ENCODE assay signal across 8 mouse cellular contexts in the genomic region with DNA sequence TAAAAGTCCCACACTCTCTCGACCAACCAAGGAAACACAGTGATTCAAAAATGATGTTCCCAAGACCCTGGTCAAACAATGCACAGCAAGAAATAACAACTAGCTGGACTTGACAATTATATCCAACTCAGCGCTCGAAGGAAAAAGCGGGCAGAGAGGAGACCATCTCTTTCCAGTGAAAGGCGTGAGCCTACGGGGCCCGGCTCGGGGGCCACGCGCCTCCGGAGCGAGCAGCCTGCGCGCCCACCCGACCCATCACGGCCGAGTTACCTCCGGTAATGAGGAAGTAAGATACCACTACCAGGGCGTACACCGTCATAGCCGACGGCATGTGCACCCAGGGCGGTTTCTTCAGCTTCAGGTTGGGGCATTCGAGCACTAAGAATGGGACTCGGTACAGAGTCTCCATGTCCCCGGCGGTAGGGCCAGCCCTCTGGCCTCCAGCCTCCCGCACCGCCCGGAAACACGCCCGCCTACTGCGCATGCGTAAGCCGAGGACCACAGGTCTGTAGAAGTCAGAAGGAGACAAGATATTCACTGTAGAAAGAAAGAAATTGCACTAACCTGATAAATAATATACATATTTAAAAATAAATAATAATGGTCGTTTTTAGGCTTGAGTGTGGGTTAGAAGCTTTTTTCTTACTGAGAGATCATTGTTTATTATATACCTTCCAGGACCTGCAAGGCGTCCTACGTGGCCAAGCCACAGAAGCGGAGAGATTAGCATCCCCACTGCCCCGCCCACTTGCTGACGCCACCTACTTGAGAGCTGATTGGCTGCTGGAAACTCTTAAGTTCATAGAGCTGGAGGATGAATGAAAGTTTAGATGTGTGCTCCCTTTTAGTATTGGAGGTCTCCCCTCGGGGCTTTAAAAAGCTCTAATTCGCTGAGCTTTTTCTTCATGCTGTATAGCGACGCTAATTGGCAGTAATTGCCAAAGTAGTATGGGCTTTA. TPM values are rescaled to one million over a fixed set of nuclear protein-coding genes. Genes with fewer than 3 reads are reported as not detected.
A peak's percentile ranks its signal among the peaks of the same experiment; 100 is the strongest.
DNase-seq lines count a peak whose midpoint lies in the region; ATAC-seq and TF ChIP-seq lines count a peak whose summit lies in the region.

A gene (minus strand): TSS at position 478 of the 958 bp plus-strand sequence.

- H3K9ac ChIP-seq in hindbrain, embryonic 13.5 days = peak within 1 kb of the TSS; percentile 82

- no peak for TF ChIP-seq CTCF in Patski (IDR thresholded peaks at IDR 0.05)

- peak within 1 kb of the TSS; percentile 67 for H3K4me3 ChIP-seq in hindbrain, embryonic 13.5 days

- peak; percentile 97 for ATAC-seq in Patski
- peak; percentile 98 for ATAC-seq in hindbrain, embryonic 13.5 days (ENCODE audit: low FRiP score)

- POLR2A ChIA-PET in Patski (lab: Charles Lee) = no interaction called here

- H3K4me1 ChIP-seq in hindbrain, embryonic 13.5 days (replicated peaks) = peaks cover 25% of the 10 kb centered on the region

- H3K9me3 ChIP-seq in hindbrain, embryonic 13.5 days = no peaks in the 10 kb centered on the region

- in situ Hi-C loops in Patski (cut with MboI; ENCODE audit: low pct_unique_long_range_greater_than_20kb) = no loop called here

- peak within 1 kb of the TSS; percentile 89 for H3K27ac ChIP-seq in hindbrain, embryonic 13.5 days

- DNase-seq in Patski (ENCODE audit: low read depth, low spot score) = peak; percentile 99
- DNase-seq in cerebellum, postnatal 14 days = peak; percentile 96 to 97
- peak; percentile 91 to 95 for DNase-seq in frontal cortex, postnatal 14 days (ENCODE audit: low spot score in 2 of 2)
- DNase-seq in layer of hippocampus, postnatal 25 days (ENCODE audit: extremely low spot score in 1 of 2, low spot score in 1 of 2) = peak; percentile 77 to 90
- DNase-seq in lung, postnatal 25 days (ENCODE audit: low spot score) = peak; percentile 98
- DNase-seq in retina, embryonic 14.5 days (ENCODE audit: low spot score) = peak; percentile 99
- DNase-seq in thymus, postnatal 4 days = peak; percentile 98

- peak within 1 kb of the TSS; percentile 65 for H3K4me2 ChIP-seq in hindbrain, embryonic 13.5 days

- no peaks in the 10 kb centered on the region; the same call in 1 of the 2 replicates for H3K36me3 ChIP-seq in hindbrain, embryonic 13.5 days

- no peaks in the 10 kb centered on the region for H3K27me3 ChIP-seq in Patski
- 0 out of 2 replicates have a peak, but pooled peaks cover 3% of the 10 kb centered on the region for H3K27me3 ChIP-seq in hindbrain, embryonic 13.5 days

- CTCF ChIA-PET in Patski (lab: Charles Lee) = interaction anchor here (0.8 to 1.5 kb wide), 6 partner anchors 10 to 537 kb away, joined by 3 to 5 read pairs (median 4); no protein-coding TSS in a partner anchor

- WGBS in hindbrain, embryonic 13.5 days = under 1% methylated on average over 45 of the region's 45 CpGs

RNA-seq across cellular contexts. Expression of the gene that starts here (rescaled TPM):
- 244 TPM for polyA plus RNA-seq in Patski (2021)
- polyA plus RNA-seq in hindbrain, embryonic 13.5 days (2015; fragmentation: Nextera tagmentation; extraction: Ambion mirVana) = 241 and 242 TPM in 2 replicates
- 10 to 100 TPM; 69.0 to 69.1 TPM for total RNA-seq in layer of hippocampus, postnatal 25 days (2021)

Comparison
In these comparisons a context has a peak if more than half of its experiments do, and no peak if none do; other contexts are left out.
1. Peak in every context shown above with its lines: DNase-seq, ATAC-seq, H3K4me3 ChIP-seq and H3K27ac ChIP-seq.